Mouse (Mus musculus) G1E (cell line): ENCODE measurements around the gene Cntn5.

Source experiments
- CTCF ChIP-seq: IDR thresholded peaks from 2 replicates; pipeline ENCODE4 v1.5.1; 2012; ENCODE audit warnings: low read depth, low read length, inconsistent platforms, mixed read lengths
- GATA1 ChIP-seq: IDR thresholded peaks from 2 replicates; pipeline ENCODE4 v1.6.1; 2012; ENCODE audit warnings: borderline replicate concordance, low read length, inconsistent platforms, mixed read lengths
- GATA2 ChIP-seq: IDR thresholded peaks from 2 replicates; pipeline ENCODE4 v1.6.1; 2012; ENCODE audit warnings: low read depth, low read length, inconsistent platforms, borderline replicate concordance
- POLR2AphosphoS5 ChIP-seq: IDR thresholded peaks from 2 replicates; pipeline ENCODE4 v1.6.1; 2012; ENCODE audit warnings: low read depth, low read length, inconsistent platforms; ENCODE audit not compliant: insufficient replicate concordance
- TAL1 ChIP-seq: conservative IDR thresholded peaks from 2 replicates; pipeline ENCODE4 v1.6.1; 2012; ENCODE audit warnings: low read depth, low read length, inconsistent platforms, mixed read lengths

DNA sequence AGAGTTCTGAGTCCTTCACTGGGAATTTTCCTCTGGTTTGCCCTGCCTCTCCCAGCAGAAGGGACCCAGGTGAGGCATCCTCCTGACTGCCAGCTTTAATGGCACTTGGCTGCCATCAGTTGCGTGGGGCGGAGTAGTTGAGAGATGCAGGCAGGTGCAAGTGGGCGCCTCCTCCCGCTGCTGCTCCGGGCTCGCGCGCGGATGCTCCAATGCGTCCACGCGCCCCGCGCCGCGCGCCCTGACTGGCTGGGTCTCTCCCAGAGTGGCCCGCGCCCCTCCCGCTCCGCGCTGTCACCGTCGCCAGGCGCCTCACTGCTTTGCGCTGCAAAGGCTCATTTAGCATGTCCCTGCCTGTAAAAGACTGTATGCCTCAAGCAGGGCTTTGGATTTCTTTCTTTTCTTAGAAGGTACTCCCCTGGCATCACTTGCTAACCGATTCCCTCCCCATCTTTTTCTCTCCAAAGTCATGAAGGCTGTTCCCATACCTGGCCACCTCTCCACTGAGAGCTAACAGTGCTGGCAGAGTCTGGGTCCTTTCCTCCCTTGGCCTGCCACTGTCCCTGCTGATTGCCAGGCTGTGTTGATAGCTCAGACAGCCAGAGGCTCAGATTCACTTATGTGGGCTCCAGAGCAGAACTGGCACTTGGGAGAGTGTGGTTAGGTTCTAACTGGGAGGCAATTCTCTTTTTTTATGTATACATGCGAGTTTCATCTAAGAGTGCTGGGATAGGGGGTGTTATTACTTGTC, at the start of gene Cntn5:
- no peak for TF ChIP-seq CTCF
- no peak for TF ChIP-seq GATA2
- no peak for TF ChIP-seq TAL1
- TF ChIP-seq POLR2AphosphoS5, result no peak
- TF ChIP-seq GATA1, result no peak
